Mouse (Mus musculus) A20 (cell line): ENCODE data around the gene Slc6a13.
A peak's percentile ranks its signal among the peaks of the same experiment; 100 is the strongest.

Source experiments
- DNase-seq: peaks from one replicate; pipeline ENCODE4 v3.0.0-alpha.2; 2011; ENCODE audit warnings: low read depth, low spot score

Gene Slc6a13

DNA sequence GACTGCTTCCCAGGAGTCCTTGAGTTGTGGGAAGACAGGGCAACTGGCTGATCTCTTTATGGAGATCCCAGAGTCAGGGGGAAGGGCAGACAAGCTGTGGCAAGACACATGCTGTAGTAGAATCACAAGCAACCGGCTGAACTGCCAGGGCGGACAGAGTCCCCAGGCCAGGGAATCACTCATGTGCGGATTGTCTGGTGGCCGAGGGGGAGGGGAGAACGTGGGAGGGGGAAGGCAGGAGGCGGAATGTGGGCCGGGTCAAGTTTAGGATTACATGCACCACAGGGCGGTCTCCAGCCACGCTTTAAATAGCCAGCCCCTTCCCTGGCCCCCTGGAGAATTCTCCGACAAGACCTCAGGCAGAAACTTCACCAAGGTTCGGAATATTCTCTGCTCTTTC lies at the start of gene Slc6a13:
Slc6a13 (plus strand) TSS at position 274 of the 400 bp plus-strand sequence.
- DNase-seq: no peak

DNA sequence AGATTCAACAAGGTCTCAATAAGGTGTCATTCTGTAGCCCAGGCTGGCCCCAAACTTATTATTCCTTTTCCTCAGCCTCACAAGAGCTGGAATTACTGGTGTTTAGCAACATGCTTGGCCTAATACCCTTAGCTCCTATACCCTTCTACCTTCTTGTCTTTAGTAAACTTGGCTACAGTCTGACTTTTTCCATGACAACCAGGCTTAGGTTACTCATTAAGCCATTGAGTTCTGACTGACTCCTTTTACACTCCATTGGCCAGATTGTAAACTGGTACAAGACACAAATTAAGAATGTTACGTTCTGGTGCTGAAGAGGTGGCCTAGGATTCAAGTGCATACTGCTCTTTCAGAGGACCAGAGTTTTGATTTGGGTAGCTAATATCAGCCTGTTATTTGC lies 49.6 kb upstream of the Slc6a13 start:
- peak; percentile 25 for DNase-seq

DNA sequence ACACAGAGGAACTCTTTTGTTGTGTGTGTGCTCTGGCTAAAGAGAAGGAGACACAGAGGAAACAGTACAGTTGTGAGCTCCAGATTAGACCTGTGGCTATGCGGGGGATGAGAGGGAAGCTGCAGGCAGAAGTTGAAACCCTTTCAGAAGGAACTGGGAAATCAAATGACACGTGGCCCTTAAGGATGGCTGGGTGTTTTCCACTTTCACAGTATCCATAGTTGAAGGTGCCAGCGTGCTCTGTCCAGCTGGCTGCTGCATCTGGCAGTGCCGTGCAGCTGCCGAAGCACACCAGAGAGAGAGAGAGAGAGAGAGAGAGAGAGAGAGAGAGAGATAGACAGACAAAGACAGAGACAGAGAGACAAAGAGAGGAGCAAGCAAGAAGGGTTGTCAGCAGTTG lies 48.8 kb upstream of the Slc6a13 start:
- peak; percentile 74 for DNase-seq

DNA sequence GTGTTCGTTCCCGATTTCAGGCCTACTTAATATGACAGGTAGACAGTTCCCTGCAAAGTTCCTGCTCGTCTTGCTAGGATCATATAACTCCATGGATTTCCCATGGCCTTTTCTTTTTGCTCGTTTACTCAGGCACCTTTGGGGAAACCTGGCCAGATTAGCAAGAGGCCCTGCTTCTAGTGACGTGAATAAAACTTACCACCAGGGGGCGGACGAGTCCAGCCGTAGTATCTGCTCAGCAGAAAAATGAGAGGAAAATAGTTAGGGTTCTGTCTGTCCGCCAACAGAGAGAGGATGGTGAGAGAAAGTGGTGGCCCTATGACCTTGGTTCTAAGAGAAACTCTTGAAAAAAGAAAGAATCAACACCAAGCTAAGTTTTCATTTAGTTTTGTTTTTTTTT lies 39.5 kb upstream of the Slc6a13 start:
- peak; percentile 89 for DNase-seq

DNA sequence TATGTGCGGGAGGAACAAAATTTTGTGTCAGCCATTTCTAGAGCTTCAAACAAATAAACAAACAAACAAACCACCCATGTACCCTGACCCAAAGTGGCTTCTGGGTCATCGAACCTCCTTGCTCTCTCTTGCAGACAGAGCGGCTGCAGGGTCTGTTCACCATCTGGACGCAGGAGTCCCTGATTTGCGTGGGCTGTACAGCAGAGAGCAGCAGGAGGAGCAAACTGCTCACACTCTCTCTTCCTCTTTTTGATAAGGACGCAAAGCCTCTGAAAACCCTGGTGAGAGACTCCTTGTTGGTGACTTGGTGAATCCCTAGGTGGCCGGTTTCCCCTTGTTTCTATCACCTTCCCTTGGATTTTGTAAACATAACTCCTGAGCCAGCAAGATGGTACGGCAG lies 38.8 kb upstream of the Slc6a13 start:
- peak; percentile 90 for DNase-seq

GRCm38 (mm10) chr6:121262004-121262403 lies 38.0 kb upstream of the Slc6a13 start:
- DNase-seq: no peak

DNA sequence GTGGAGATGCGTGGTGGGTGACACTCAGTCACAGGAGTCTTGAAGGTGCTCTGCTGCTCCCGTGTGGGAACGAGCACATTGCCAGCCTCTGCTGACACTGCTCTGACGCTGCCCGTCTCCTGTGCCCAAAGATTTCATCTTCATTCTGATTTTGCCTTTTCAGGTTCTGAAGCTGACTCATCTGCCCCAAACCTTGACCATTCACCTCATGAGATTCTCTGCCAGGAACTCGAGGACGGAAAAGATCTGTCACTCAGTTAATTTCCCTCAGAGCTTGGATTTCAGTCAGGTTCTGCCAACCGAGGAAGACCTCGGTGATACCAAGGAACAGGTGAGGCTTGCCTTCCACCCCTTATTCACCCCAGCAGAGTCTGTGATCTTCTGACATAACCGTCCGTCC lies 37.5 kb upstream of the Slc6a13 start:
- DNase-seq: no peak

GRCm38 (mm10) chr6:121270156-121270555 lies 29.9 kb upstream of the Slc6a13 start:
- DNase-seq: no peak

DNA sequence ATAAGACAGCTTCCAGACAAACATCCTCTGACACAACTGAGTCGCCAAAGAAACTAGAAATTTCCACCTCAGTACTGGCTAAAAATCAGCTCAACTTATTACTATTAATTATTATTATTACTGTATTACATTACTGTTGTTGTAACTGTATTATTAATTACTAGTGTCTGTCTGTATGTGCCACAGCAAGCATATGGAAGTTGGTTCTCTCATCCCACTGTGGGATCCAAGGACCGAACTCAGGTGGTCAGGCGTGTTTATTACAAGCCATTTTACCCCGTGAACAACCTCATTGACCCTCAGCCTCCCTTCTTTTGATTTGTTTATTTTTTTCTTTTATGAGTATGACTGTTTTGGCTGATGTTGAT lies 28.3 kb upstream of the Slc6a13 start:
- DNase-seq: no peak

DNA sequence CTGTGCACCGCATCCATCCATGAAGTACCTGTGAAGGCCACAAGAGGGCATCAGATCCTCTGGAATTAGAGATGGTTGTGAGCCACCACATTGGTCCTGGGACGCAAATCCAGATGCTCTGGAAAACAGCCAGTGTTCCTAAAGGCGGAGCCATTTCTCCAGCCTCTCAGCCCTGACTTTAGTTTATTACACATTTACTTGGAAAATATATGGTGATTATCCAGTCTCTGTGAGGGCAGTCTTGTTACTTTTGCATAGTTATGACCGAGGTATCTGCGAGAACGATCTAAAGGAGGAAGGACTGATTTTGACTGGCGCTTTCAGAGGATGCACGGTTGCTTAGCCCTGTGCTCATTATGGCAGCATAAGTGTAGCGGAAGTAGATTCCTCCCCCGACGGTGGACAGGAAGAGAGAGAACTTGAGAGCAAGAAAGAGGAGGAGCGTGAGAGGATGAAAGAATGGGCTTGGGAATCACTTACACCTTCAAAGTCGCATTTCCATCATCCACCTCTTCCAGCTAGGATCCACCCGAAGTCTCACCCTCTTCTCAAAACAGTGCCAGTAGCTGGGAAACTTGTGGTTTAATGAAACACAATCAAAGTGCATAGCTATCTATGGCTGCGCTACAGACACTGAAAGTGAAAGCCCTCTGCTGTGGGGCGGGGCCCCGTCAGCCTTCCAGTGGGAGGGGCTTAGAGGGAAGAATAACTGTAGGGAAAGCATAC lies 27.8 kb upstream of the Slc6a13 start:
- peak; percentile 88 for DNase-seq

DNA sequence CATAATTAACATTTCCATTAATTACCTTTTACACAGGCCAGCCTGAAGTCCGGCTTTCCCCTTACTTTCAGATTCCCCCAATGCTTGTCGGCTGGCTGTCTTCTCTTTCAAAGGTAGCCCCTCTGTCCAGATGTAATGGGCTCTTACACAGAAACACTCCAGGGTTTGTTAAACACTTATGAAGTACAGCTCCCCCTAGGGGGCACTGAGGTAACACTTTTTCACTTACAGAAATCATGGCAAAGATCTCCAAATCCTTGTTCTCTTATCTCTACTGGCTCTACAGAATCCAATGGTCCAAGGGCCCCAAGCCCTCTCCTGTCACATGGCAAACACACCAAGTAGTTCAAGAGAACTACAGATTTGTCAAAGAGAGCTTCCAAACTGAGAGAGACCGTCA lies 25.7 kb upstream of the Slc6a13 start:
- DNase-seq: peak; percentile 76

DNA sequence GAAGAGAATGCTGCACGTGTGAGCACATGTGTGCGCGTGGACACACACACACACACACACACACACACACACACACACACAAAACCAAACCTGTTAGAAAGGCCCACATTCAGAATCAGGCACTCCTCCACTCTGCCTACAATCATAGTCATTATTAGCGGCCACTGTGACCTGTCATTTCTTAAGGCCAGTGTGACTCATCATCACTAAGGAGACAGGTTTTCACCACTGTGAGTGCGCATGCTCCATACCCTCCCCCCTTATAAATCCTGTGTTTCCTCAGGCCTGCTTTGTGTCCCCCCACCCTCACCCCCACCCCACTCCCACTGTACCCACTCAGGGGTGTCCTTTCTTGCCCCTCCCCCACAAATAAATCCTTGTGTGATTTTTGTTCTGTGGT lies 15.9 kb upstream of the Slc6a13 start:
- no peak for DNase-seq

- no peak for DNase-seq
Observed at GRCm38 (mm10) chr6:121299317-121299716, 710 bp upstream of the Slc6a13 start.

- DNase-seq: no peak
Observed at GRCm38 (mm10) chr6:121300504-121300903, 477 bp downstream of the Slc6a13 start.

DNA sequence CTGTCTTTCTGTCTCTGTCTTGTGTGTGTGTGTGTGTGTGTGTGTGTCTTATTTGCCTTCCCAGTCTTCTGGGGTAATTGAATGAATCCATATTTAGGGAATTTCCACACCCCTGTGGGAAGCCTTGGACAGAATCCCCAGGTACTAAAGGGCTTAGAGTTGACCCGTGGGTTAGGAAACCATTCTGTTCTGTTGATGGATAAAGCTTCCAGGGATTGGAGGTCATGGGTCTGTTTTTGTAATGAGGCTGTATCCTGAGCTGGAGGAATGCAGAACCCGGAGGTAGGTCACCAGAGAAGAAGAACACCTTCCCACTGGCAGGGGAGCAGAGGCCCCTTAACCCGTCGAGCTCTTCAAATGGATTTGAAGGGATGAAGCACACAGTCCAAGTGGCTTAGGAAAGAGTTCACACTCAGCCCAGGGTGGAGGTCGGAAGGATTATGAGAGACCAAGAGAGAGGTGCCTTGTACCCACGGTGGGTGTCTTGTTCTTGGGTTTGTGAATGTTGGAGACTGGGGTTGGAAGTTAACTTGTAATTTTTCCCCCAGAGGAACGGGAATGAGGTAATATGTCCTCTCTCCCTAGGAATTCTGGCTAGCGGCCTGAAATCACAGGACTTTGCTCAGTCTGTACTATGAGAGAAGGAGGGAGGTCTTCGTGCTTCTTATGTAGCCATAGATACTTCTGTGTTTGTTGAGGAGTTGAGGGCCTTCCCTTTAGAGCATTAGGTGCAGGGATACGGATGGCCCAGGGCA lies 3.6 kb downstream of the Slc6a13 start:
- DNase-seq: no peak

DNA sequence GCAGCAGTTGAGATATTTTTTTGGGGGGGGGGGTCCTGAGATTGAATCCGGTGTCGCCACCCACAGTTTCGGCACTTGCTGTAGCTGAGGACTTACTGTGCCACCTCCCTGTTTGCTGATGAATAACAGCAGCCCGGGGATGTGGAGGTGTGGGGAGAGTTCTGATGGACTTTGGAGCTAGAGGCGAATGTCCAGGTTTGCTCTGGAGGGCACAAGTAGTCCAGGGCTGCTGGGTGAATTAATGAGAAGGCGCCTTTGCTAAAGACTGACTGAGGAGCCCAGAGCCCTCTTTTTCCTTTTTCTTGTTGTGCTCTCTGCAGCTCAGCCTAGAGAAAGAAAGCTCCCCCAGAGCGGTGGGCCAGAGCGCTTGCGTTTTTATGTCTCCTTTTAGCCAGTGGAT lies 4.6 kb downstream of the Slc6a13 start:
- no peak for DNase-seq

DNA sequence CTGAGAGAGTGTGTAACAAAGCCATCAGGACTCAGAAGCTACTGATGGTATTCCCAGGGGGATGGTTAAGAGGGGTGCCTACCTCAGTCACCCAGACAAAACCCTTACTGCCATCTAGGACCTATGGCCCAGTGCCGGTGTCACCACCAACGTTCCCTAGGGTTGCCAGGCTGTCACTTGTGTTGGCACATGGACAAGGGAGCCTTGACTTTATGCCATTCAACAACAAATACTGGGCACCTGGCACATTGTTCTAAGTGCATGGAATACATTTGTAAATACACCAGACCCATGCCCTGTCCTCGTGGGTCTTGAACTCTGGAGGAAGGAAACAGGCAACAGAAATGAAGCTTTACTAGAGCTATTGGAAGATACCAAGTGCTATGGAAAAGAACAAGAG lies 5.5 kb downstream of the Slc6a13 start:
- no peak for DNase-seq

GRCm38 (mm10) chr6:121310984-121311383 lies 11.0 kb downstream of the Slc6a13 start:
- no peak for DNase-seq

GRCm38 (mm10) chr6:121319099-121319498 lies 19.1 kb downstream of the Slc6a13 start:
- peak; percentile 20 for DNase-seq

- no peak for DNase-seq
Observed at GRCm38 (mm10) chr6:121322381-121323110, 22.5 kb downstream of the Slc6a13 start.

- DNase-seq: no peak
Observed at GRCm38 (mm10) chr6:121325298-121325697, 25.3 kb downstream of the Slc6a13 start.

DNA sequence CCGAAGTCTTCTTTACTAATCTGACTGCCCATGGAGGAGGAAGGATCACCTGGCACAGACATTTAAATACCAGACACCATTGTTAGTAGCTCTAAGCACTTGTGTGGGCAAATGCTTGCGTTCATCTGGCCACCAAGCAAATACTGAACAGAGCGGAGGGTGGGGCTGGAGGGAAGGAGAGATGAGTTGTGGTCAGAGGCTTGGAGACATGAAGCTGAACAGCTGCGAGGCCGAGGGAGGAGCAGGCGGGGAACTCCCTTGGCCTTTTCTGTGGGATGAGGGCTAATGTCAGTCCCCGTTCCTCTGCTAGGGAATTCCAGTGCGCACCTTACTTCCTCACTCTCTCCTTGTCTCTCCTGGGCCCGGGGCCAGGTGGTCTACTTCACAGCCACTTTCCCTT lies 25.7 kb downstream of the Slc6a13 start:
- no peak for DNase-seq
